Mouse (Mus musculus): ENCODE measurements around the gene Camta1. TPM values are rescaled to one million over a fixed set of nuclear protein-coding genes. Genes with fewer than 3 reads are reported as not detected.
A peak's percentile ranks its signal among the peaks of the same experiment; 100 is the strongest.

Gene Camta1
- polyA plus RNA-seq, 1 experiment = 13.4 TPM

DNA sequence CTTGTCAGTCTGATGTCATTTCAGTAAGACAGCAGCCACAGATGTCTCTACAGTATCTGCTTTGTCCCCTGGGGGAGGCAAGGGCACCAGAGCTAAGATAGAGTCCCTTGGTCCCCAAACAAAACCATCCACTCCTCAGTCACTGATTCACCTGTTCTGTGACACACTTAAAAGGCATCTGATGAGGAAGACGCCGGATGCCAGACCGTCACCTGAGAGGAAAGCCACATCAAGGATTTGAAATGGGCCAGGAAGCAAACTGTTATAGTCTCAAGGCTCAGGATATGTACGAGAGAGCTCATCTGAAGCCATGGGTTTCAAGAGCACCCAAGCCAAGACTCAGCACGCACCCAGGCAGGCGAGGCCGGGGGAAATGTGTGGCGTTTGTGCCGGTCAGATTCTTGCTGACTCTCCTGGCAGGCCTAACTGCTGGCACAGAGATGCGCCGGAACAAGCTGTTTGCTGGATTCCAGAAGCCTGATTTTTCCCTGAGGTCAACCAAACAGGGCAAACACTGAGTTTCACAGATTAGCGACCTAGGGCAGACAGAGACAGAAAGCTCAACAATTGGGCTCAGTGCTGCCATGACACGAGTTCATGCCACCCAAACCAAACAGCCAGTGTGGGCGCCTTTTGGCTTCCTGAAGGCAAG is 958.5 kb downstream of the Camta1 start:
- Histone ChIP-seq H3K4me1 (peaks cover 58% of the 10 kb centered on the region), H3K9me3 (no peaks in the 10 kb centered on the region), H3K4me3 (replicated peaks) (no peak overlapping the region), H3K27me3 (replicated peaks) (no peaks in the 10 kb centered on the region), H3K36me3 (replicated peaks; ENCODE audit: low read length) (peaks cover 89% of the 10 kb centered on the region)
- TF ChIP-seq GATA1 (IDR thresholded peaks at IDR 0.05; ENCODE audit: borderline replicate concordance, low read length) (no peak), FLI1 (IDR thresholded peaks at IDR 0.05; ENCODE audit: low read length) (no peak)

DNA sequence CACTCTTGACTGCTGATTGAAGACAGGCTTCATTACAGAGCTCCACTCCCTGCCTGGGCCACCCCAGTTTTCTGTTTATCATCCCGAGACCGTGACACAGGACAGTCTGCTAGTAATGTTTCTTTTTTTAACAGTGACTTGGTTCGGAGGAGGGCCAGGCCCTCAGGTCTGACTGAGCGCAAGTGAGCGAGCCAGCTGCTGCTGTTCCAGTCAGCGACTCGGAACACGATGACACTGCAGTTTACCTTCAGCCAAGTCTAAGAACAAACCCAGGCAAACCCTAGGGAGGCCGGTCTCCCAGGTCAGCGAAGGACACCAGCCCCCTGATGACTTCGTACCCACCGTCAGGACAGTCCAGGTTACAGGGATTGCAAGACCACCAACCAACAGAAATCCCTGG is 959.6 kb downstream of the Camta1 start:
- Histone ChIP-seq H3K9me3 (no peaks in the 10 kb centered on the region), H3K36me3 (replicated peaks; ENCODE audit: low read length) (peaks cover 89% of the 10 kb centered on the region), H3K27me3 (replicated peaks) (no peaks in the 10 kb centered on the region), H3K4me1 (peaks cover 47% of the 10 kb centered on the region), H3K4me3 (replicated peaks) (no peak overlapping the region)
- TF ChIP-seq GATA1 (IDR thresholded peaks at IDR 0.05; ENCODE audit: borderline replicate concordance, low read length) (no peak), FLI1 (IDR thresholded peaks at IDR 0.05; ENCODE audit: low read length) (no peak)

DNA sequence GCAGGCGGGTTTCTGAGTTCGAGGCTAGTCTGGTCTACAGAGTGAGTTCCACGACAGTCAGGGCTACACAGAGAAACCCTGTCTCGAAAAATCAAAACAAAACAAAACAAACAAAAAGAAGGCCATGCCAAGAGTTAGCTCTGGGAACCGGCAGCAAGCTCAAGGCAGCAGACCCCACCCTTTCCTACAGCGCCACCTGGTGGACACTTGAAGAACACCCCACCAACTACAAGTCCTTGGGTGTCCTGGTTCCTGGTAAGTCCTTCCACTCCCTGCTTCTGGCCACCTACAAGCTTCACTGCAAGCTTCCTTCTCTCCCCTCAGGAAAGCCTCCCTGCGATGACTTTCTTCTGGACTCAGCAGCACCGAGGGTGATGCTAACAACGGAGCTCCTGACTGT is 960.0 kb downstream of the Camta1 start:
- TF ChIP-seq GATA1 (IDR thresholded peaks at IDR 0.05; ENCODE audit: borderline replicate concordance, low read length) (no peak), FLI1 (IDR thresholded peaks at IDR 0.05; ENCODE audit: low read length) (no peak)
- Histone ChIP-seq H3K4me1 (peaks cover 46% of the 10 kb centered on the region), H3K27me3 (replicated peaks) (no peaks in the 10 kb centered on the region), H3K36me3 (replicated peaks; ENCODE audit: low read length) (peaks cover 89% of the 10 kb centered on the region), H3K9me3 (no peaks in the 10 kb centered on the region), H3K4me3 (replicated peaks) (no peak overlapping the region)

DNA sequence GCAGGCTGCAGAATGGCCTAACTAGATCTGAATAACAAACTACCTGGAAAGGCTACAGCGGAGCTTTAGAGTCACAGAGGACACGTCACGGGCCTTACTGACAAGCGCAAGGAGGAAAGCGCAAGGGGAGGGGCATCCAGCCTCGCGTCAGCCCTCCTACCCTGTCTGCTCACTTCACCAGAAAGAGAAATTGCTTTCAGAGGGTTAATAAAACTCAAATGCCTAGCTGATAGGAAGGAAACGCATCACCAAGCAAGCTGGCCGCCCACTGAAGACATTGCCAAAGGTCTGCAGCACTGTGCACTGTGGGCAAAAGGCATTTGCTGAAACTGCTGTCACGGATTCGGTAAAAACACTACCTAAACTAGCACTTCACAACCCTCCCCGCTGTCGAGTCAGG is 961.2 kb downstream of the Camta1 start:
- Histone ChIP-seq H3K4me3 (replicated peaks) (no peak overlapping the region), H3K4me1 (peaks cover 47% of the 10 kb centered on the region), H3K36me3 (replicated peaks; ENCODE audit: low read length) (peaks cover 91% of the 10 kb centered on the region), H3K9me3 (no peaks in the 10 kb centered on the region), H3K27me3 (replicated peaks) (no peaks in the 10 kb centered on the region)
- TF ChIP-seq FLI1 (IDR thresholded peaks at IDR 0.05; ENCODE audit: low read length) = no peak
- TF ChIP-seq GATA1 (IDR thresholded peaks at IDR 0.05; ENCODE audit: borderline replicate concordance, low read length) = no peak

DNA sequence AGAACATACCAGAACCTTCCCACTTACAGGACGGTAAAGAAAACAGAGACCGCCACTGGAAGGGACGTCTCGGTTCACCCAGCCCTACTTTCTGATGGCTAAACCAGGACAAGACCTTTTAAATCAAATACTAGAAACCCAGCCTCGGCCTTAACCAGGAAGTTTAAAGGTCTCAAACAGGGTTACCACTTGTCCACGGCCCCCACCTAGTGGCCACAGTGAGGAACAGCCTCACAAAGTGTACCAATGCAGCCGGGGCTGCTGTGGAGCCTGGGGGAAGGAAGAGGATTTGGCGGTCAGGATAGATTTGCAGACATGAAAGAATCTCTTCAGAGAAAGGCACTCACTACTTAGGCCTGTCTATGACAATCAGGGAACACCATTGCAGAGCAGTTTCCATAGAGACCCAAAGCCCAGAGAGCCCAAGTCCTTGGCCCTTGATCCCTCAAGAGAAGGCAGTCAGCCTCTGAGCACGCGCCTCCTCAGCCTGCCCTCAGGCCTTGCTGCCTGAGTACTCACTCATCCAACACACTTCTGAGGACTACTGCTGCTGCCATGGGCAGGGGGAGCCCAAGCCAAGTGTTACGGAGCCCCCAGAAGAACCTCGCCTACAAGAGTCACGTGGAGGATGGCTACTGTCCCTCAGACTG is 962.8 kb downstream of the Camta1 start:
- H3K4me3 ChIP-seq (replicated peaks) = no peak overlapping the region
- TF ChIP-seq GATA1 (IDR thresholded peaks at IDR 0.05; ENCODE audit: borderline replicate concordance, low read length) (no peak), FLI1 (IDR thresholded peaks at IDR 0.05; ENCODE audit: low read length) (no peak)
- no peaks in the 10 kb centered on the region for H3K9me3 ChIP-seq
- no peaks in the 10 kb centered on the region for H3K27me3 ChIP-seq (replicated peaks)
- peaks cover 47% of the 10 kb centered on the region for H3K4me1 ChIP-seq
- peaks cover 79% of the 10 kb centered on the region for H3K36me3 ChIP-seq (replicated peaks; ENCODE audit: low read length)

DNA sequence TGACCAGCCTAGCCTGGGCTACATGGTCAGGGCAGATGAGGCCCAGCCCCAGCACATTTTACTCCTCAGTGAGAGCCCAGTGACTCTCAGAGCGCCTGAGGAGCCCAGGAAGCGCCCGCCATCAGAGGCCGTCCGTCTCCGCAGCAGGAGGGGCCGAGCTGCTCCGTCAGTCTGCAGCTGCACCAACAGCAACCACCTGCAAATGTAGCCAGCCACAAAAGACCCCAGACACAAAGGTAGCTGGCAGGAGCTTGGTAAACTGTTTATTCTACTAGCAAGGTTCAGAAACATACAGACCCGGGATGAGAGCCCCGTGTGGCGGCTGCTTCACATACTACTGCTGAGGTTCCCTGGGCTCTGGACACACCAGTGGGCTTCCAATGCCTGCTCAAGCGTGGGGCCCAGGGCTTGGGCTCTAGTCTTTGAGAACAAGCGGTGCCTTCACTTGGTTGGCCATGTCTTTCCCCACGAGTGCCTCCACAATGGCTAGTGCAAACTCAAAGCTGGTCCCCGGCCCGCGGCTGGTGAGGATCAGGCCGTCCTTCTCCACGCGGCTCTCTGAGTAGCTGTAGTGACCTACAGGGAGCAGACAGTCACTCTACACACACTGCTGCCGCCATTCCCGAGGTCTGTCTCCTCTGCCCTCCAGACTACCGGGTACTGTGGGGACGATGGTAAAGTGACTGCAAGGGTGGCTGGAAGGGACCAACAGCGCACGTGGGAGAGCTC is 964.6 kb downstream of the Camta1 start:
- TF ChIP-seq GATA1 (IDR thresholded peaks at IDR 0.05; ENCODE audit: borderline replicate concordance, low read length) (no peak), FLI1 (IDR thresholded peaks at IDR 0.05; ENCODE audit: low read length) (no peak)
- peaks cover 14% of the 10 kb centered on the region for H3K27me3 ChIP-seq (replicated peaks)
- H3K36me3 ChIP-seq (replicated peaks; ENCODE audit: low read length) = peaks cover 61% of the 10 kb centered on the region
- no peaks in the 10 kb centered on the region for H3K9me3 ChIP-seq
- H3K4me1 ChIP-seq = peaks cover 42% of the 10 kb centered on the region
- peak overlapping the region; percentile 14 for H3K4me3 ChIP-seq (replicated peaks)

DNA sequence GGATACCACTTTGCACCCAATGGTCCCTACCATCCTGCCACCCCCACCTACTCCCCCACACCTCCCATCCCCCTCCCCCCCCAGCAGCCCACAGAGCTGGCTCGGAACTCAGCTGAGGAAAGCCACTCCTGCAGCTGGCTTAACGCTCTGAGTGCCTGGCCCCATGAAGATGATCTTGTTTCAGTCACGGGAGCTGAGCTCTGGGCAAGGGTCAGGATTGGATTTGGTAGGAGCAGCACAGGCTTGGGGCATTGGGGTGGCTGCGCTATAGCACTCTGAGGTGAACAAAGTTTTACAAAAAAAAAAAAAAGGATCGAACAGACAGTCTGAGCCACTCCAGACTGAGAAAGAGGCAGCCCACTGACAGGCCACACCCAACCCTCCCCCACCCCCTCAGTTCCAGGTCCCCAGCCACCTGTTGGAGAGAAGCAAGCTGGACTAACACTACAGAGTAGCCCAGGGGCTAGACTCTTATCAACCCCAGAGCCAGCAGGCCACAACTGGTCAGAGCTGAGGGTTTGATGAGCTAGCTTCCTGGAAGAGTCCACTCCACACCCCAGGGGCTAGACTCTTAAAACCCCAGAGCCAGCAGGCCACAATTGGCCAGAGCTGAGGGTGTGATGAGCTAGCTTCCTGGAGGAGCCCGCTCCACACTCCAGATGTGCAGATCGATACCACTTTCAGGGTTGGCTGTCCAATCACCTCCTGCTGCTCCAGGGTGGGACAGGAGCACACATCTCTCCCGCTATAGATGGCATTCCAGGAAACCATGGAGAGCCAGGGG is 966.8 kb downstream of the Camta1 start:
- Histone ChIP-seq H3K4me1 (peaks cover 29% of the 10 kb centered on the region), H3K4me3 (replicated peaks) (no peak overlapping the region), H3K36me3 (replicated peaks; ENCODE audit: low read length) (peaks cover 43% of the 10 kb centered on the region), H3K27me3 (replicated peaks) (peaks cover 26% of the 10 kb centered on the region), H3K9me3 (no peaks in the 10 kb centered on the region)
- TF ChIP-seq GATA1 (IDR thresholded peaks at IDR 0.05; ENCODE audit: borderline replicate concordance, low read length) (no peak), FLI1 (IDR thresholded peaks at IDR 0.05; ENCODE audit: low read length) (no peak)

DNA sequence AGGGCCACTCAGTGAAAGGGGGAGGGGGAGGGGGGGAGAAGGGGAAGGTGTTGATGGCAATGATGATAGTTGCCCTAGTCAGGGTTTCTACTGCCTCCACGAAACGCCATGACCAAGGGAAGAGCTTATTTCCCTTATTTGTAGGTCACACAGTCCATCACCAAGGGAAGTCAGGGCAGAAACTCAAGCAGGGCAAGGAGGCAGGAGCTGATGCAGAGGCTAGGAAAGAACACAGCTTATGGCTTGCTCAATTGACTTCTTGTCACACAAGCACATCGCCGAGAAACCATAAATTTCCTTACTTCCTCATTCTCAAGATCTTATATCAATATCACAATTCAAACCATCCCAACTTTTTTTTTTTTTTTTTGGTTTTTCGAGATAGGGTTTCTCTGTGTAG is 970.4 kb downstream of the Camta1 start:
- H3K9me3 ChIP-seq = no peaks in the 10 kb centered on the region
- H3K27me3 ChIP-seq (replicated peaks) = peaks cover 38% of the 10 kb centered on the region
- H3K4me1 ChIP-seq = peaks cover 19% of the 10 kb centered on the region
- H3K4me3 ChIP-seq (replicated peaks) = no peak overlapping the region
- peaks cover 7% of the 10 kb centered on the region for H3K36me3 ChIP-seq (replicated peaks; ENCODE audit: low read length)
- TF ChIP-seq FLI1 (IDR thresholded peaks at IDR 0.05; ENCODE audit: low read length) (no peak), GATA1 (IDR thresholded peaks at IDR 0.05; ENCODE audit: borderline replicate concordance, low read length) (no peak)

DNA sequence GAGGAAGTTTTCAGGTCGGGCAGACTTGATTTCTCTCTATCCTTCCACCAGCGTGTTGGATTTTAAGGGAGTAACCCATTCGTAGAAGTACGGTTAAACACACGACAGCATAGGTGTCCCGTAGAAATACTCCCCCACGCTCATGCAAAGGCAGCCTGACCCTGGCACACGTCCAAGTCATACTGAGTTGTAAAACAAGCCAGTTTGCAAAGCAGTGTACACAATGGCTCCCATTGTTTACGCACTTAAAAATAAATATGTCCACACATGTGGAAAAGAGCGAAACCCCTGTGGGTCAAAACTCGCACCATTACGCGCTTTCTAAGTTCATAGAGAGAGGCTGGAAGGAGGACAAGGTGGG is 971.7 kb downstream of the Camta1 start:
- Histone ChIP-seq H3K4me1 (peaks cover 7% of the 10 kb centered on the region), H3K36me3 (replicated peaks; ENCODE audit: low read length) (no peaks in the 10 kb centered on the region), H3K27me3 (replicated peaks) (peaks cover 41% of the 10 kb centered on the region), H3K4me3 (replicated peaks) (no peak overlapping the region), H3K9me3 (no peaks in the 10 kb centered on the region)
- no peak for TF ChIP-seq FLI1 (IDR thresholded peaks at IDR 0.05; ENCODE audit: low read length)
- no peak for TF ChIP-seq GATA1 (IDR thresholded peaks at IDR 0.05; ENCODE audit: borderline replicate concordance, low read length)
